Mouse (Mus musculus) liver, embryonic 13.5 days (tissue): ENCODE results near the gene Gm38392. TPM values are rescaled to one million over a fixed set of nuclear protein-coding genes. Genes with fewer than 3 reads are reported as not detected.

Experiments used
- ATAC-seq: fragments of 200-750 bp; cut with Nextera tagmentation; 2 replicates; pipeline ENCODE4 v1.8.0; 2017; ENCODE audit warnings: low read depth, mild to moderate bottlenecking, moderate number of reproducible peaks, moderate library complexity
- DNase-seq: peaks from one replicate; pipeline ENCODE4 v3.0.0; 2022
- H3K27ac ChIP-seq: fragments of 300-500 bp; sonication (generic); 2 replicates; pipeline ENCODE4 v1.5.1; 2015; ENCODE audit warnings: moderate library complexity, mild to moderate bottlenecking, inconsistent platforms
- H3K27me3 ChIP-seq: fragments of 300-500 bp; sonication (generic); 2 replicates; pipeline ENCODE4 v1.6.1; 2015; ENCODE audit warnings: mild to moderate bottlenecking, inconsistent platforms
- H3K36me3 ChIP-seq: fragments of 300-500 bp; sonication (generic); 2 replicates; pipeline ENCODE4 v1.6.1; 2015; ENCODE audit warnings: mild to moderate bottlenecking, inconsistent platforms
- H3K4me1 ChIP-seq: fragments of 300-500 bp; sonication (generic); replicated peaks from 2 replicates; pipeline ENCODE4 v1.6.1; 2015; ENCODE audit warnings: inconsistent platforms
- H3K4me2 ChIP-seq: fragments of 300-500 bp; sonication (generic); 2 replicates; pipeline ENCODE4 v1.6.1; 2015; ENCODE audit warnings: inconsistent platforms, mild to moderate bottlenecking, moderate library complexity
- H3K4me3 ChIP-seq: fragments of 300-500 bp; sonication (generic); replicated peaks from 2 replicates; pipeline ENCODE4 v1.5.1; 2015; ENCODE audit warnings: mild to moderate bottlenecking, inconsistent platforms
- H3K9ac ChIP-seq: fragments of 300-500 bp; sonication (generic); 2 replicates; pipeline ENCODE4 v1.6.1; 2015; ENCODE audit warnings: mild to moderate bottlenecking, inconsistent platforms
- H3K9me3 ChIP-seq: fragments of 300-500 bp; sonication (generic); replicated peaks from 2 replicates; pipeline ENCODE4 v1.6.1; 2016; ENCODE audit warnings: inconsistent platforms
- WGBS: fragments of 180-500 bp; shearing (Covaris S2); methylation state at CpG from one replicate; pipeline ENCODE4 v1.1.7; 2015; ENCODE audit not compliant: insufficient replicate concordance; 5-methylcytosine and 5-hydroxymethylcytosine counted together
- polyA plus RNA-seq: library from polyadenylated mRNA; unstranded; fragments of >200 nt; fragmentation: Nextera tagmentation; extraction: Ambion mirVana; gene quantifications from 2 replicates; pipeline ENCODE4 v1.2.1, GENCODE M21; 2015

Gm38392 gene
- polyA plus RNA-seq, 1 experiment from 2014 or later: not detected

DNA sequence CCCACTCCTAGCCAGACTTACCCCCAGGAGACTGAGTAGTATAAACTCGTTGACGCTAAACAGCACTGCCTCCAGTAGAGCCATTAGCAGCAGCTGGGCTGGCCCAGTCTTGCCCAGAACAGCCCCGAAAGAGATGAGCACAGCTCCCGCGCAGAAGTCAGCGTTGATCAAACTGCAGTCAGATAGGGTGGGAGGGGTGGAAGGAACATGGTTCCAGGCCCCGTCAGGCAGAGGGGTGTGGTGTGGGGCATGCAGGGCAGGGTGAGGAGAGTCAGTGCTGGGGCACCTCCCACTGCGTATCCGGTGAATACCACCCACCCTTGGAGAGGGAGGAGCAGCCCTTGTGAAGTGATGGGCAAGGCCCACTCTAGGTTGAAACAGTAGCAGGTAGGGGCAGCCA, 39.3 kb downstream of the Gm38392 start:
- Histone ChIP-seq H3K4me2 (no peak overlapping the region), H3K9ac (no peak overlapping the region), H3K4me1 (0 out of 2 replicates have a peak, but pooled peaks cover 6% of the 10 kb centered on the region), H3K4me3 (no peak overlapping the region), H3K36me3 (no peaks in the 10 kb centered on the region), H3K27me3 (peaks cover 39% of the 10 kb centered on the region), H3K9me3 (no peaks in the 10 kb centered on the region), H3K27ac (no peak overlapping the region)
- no peak for DNase-seq
- ATAC-seq: no peak
- WGBS: 54% methylated on average over 9 of the region's 9 CpGs

DNA sequence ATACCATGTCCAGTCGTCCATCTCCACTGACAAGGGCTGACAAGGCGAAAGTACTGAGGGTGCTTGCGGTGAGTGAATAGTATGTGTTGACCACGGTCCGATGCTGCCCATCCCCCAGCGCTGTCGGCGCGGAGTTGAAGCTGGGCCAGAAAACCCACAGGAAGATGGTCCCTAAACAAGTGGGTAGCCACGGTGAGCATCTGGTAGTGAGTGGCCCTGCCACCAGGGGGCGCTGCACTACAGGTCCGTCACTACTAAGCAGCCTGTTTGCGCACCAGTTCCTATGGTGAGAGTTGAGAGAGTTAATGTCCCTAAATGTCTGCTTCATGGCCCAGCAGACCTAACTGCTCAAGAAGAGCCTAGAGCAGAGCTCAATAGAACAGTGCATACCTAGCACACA, 41.2 kb downstream of the Gm38392 start:
- no peak overlapping the region for H3K27ac ChIP-seq
- no peak overlapping the region for H3K4me3 ChIP-seq
- no peaks in the 10 kb centered on the region for H3K9me3 ChIP-seq
- peak; percentile 41; the same call in 1 of the 2 replicates for ATAC-seq
- no peaks in the 10 kb centered on the region for H3K4me1 ChIP-seq
- WGBS: 10% methylated on average over 13 of the region's 13 CpGs
- DNase-seq: peak; percentile 58
- no peaks in the 10 kb centered on the region for H3K36me3 ChIP-seq
- H3K9ac ChIP-seq: no peak overlapping the region
- peaks cover 49% of the 10 kb centered on the region for H3K27me3 ChIP-seq
- H3K4me2 ChIP-seq: no peak overlapping the region

DNA sequence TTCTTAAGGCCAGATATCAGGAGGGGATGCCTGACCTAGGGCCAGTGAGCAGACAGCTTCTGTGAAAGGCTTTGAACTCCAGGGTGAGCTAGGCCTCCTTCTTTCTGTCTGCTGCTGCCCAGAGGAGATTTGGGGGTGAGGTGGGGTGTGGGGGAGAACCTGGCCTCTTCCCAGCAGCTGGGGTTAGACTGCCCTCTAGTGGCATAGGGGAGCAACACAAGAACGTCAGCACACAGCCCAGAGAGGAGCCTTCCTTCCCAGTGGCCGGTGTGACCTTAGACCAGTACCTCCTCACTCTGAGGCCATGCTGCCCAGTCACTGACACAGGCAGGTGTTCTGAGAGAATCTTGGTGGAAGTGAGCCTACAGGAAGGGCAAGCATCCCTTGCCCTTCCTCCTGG, 42.9 kb downstream of the Gm38392 start:
- Histone ChIP-seq H3K27ac (no peak overlapping the region), H3K27me3 (peaks cover 66% of the 10 kb centered on the region), H3K4me1 (no peaks in the 10 kb centered on the region), H3K36me3 (no peaks in the 10 kb centered on the region), H3K4me3 (no peak overlapping the region), H3K9ac (no peak overlapping the region), H3K4me2 (no peak overlapping the region), H3K9me3 (no peaks in the 10 kb centered on the region)
- ATAC-seq (no peak), DNase-seq (peak; percentile 30)
- 6% methylated on average over 2 of the region's 2 CpGs for WGBS

DNA sequence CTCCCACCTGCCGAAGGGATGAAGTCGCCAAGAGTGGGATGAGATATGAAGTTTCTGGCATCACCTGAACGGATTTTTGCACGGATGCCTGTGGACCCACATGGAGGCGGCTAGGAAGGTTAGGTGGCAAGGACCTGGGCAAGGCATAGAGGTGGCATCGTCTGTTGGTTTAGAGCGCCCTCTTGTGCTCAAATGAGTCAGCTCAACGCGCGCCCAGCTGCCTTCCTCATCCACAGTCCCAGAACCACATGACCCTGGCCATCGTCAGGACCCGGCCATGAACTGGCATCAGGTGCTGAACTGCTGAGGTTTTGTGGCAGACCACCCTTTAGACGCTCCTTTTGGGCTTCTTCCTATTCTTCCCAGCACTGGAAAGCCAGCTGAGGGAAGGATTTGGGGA, 44.5 kb downstream of the Gm38392 start:
- peak; percentile 34 for DNase-seq
- Histone ChIP-seq H3K27ac (no peak overlapping the region), H3K4me2 (no peak overlapping the region), H3K36me3 (no peaks in the 10 kb centered on the region), H3K4me3 (no peak overlapping the region), H3K9ac (no peak overlapping the region), H3K4me1 (0 out of 2 replicates have a peak, but pooled peaks cover 2% of the 10 kb centered on the region), H3K9me3 (no peaks in the 10 kb centered on the region), H3K27me3 (peaks cover 82% of the 10 kb centered on the region)
- ATAC-seq: no peak
- 2% methylated on average over 13 of the region's 13 CpGs for WGBS

DNA sequence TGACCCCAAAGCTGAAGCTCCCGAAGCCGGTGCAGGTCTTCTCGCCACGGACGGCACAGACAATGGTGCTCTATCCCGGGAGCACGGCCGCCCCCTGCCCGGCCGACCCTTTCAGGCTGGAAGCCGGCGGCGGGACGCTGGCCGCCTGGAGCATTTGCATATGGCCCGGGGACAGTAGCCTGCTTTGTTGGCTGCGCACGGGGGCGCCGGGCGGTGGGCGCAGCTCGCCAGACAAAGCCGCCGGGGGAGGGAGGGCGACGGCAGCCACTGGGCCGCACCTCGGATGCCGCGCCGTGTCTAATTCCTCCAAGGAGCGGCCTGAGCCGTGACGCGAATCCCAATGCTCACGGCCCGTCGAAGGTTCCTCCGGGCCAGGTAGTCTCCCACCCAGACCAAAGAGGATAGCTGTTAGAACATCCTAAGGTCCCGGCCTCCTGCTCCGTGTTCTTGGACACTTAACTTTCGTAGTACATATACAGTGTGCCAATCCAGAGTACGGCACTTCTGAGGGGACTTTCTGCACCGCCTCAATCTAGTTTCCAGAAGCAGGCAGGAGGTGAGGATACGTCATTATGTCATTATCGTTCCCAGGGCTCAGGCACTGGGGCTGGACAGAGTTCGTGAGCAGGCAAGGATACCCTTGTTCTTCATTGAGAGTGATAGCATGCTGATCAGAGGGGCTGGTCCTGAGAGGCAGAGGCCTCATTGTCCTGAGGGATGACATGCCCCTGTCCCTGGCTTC, 45.8 kb downstream of the Gm38392 start:
- no peak for DNase-seq
- no peak overlapping the region for H3K4me3 ChIP-seq
- 0 out of 2 replicates have a peak, but pooled peaks cover 3% of the 10 kb centered on the region for H3K4me1 ChIP-seq
- 4% methylated on average over 48 of the region's 48 CpGs for WGBS
- no peak for ATAC-seq
- peaks cover 95% of the 10 kb centered on the region for H3K27me3 ChIP-seq
- no peak overlapping the region for H3K9ac ChIP-seq
- H3K9me3 ChIP-seq: no peaks in the 10 kb centered on the region
- H3K27ac ChIP-seq: no peak overlapping the region
- H3K4me2 ChIP-seq: no peak overlapping the region; the same call in 1 of the 2 replicates
- H3K36me3 ChIP-seq: no peaks in the 10 kb centered on the region

DNA sequence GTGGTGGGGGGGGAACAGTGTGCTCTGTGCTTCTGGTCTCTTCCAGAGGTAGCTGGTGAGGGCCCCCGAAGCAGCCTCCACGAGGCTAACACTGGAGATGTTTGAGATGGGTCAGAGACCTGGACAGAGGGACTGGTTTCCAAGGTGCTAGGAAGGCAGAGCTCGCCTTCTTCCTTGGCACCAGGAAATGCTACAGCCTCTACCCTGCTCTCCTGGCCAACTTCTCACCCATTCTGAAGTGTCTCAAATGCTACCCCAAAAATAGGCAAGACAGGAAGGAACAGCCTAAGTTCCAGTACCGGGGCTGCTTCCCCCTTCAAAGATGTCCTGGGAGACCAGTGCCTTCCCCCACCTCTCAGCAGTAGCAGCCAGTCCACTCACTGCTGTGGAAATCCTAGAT, 47.6 kb downstream of the Gm38392 start:
- Histone ChIP-seq H3K4me2 (no peak overlapping the region), H3K27me3 (peaks cover 96% of the 10 kb centered on the region), H3K9ac (no peak overlapping the region), H3K4me1 (0 out of 2 replicates have a peak, but pooled peaks cover 3% of the 10 kb centered on the region), H3K36me3 (no peaks in the 10 kb centered on the region), H3K4me3 (no peak overlapping the region), H3K9me3 (no peaks in the 10 kb centered on the region), H3K27ac (no peak overlapping the region)
- no peak for DNase-seq
- ATAC-seq: no peak
- WGBS: 31% methylated on average over 4 of the region's 4 CpGs

DNA sequence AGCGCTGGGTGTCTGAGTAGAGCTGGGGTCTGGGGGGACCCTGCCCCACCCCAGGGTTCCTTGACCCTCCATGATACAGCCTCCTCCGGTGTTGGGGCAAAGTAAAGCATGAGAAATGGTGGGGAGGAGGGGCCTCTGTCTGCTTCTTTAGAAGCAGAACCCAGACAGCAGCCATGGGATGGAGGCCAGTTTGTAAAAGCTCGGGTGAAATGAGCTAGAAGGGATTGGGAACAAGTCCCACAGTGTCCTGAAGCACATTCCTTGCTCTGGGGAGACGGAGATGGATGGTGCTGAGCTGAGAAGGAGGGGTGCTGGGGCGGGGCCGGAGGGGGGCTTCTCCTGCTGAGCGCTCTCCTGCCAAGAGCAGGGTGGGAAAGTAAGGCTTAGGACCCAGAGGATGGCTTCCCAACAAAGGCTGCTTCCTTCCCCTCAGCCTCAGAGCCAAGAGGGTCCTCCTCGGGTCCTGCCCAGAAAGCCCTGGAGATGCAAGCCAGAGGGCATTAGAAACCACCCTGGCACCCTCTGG, 48.1 kb downstream of the Gm38392 start:
- Histone ChIP-seq H3K4me2 (no peak overlapping the region), H3K27ac (no peak overlapping the region), H3K4me3 (no peak overlapping the region), H3K9me3 (no peaks in the 10 kb centered on the region), H3K9ac (no peak overlapping the region), H3K4me1 (0 out of 2 replicates have a peak, but pooled peaks cover 3% of the 10 kb centered on the region), H3K27me3 (peaks cover 97% of the 10 kb centered on the region), H3K36me3 (no peaks in the 10 kb centered on the region)
- no peak for DNase-seq
- no peak for ATAC-seq
- WGBS: 25% methylated on average over 8 of the region's 8 CpGs

DNA sequence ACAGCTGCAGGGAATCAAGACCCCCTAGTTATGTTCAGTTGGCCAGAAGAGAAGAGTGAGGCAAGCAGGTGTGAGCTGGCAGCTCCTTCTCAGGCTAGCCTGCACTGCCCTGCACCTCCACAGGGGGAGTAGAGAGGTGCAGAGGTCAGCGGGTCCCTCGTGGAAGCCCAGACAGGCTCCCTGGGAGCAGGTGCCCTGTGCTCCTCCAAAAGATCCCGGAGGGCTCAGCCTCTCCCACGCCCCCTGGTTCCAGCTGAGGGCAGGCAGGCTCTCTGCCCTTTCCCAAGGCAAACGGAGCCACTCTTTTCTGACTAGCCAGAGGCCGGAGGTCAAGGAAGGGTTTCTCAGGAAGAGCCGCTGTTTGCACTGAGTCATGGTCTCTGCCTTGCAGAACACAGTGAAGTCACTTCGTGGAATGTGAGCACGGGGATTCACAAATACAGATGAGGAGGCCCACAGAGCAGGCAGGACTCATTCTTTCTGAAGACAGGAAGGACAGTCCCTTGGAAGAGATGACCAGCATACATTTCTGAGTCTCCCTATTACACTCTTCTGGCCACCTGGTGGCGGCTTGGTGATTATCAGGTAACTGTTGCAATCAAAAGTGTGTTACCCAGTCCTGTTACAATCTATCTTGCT, 49.3 kb downstream of the Gm38392 start:
- no peak overlapping the region for H3K27ac ChIP-seq
- H3K4me1 ChIP-seq: 0 out of 2 replicates have a peak, but pooled peaks cover 3% of the 10 kb centered on the region
- no peak overlapping the region for H3K4me3 ChIP-seq
- peaks cover 97% of the 10 kb centered on the region for H3K27me3 ChIP-seq
- H3K9me3 ChIP-seq: no peaks in the 10 kb centered on the region
- no peaks in the 10 kb centered on the region for H3K36me3 ChIP-seq
- ATAC-seq (no peak), DNase-seq (peak; percentile 30)
- WGBS: 5% methylated on average over 10 of the region's 10 CpGs
- H3K9ac ChIP-seq: no peak overlapping the region
- H3K4me2 ChIP-seq: peak overlapping the region; percentile 26; the same call in 1 of the 2 replicates

DNA sequence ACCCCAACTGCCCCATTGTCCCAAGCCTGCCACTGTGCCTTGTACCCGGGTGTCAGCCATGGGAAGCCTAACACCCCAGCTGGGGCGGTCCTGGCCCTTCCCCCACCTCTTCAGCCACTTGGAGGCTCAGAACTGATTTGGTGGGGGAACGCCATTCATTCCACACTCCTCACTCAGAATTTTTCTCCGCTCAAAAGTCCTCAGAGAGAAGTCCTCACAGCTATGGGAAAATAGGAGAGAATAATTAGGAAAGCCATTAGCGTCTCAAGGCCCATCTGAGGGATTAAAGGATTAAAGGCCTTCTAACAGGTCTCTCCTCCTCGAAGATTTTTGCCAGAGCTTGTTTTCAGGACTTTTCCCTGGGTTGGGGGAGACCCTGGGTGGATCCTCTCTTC, 49.9 kb downstream of the Gm38392 start:
- ATAC-seq: no peak
- 31% methylated on average over 6 of the region's 6 CpGs for WGBS
- Histone ChIP-seq H3K4me1 (0 out of 2 replicates have a peak, but pooled peaks cover 3% of the 10 kb centered on the region), H3K4me3 (no peak overlapping the region), H3K27ac (no peak overlapping the region), H3K4me2 (no peak overlapping the region), H3K27me3 (peaks cover 97% of the 10 kb centered on the region), H3K9me3 (no peaks in the 10 kb centered on the region), H3K36me3 (no peaks in the 10 kb centered on the region), H3K9ac (no peak overlapping the region)
- DNase-seq: no peak

DNA sequence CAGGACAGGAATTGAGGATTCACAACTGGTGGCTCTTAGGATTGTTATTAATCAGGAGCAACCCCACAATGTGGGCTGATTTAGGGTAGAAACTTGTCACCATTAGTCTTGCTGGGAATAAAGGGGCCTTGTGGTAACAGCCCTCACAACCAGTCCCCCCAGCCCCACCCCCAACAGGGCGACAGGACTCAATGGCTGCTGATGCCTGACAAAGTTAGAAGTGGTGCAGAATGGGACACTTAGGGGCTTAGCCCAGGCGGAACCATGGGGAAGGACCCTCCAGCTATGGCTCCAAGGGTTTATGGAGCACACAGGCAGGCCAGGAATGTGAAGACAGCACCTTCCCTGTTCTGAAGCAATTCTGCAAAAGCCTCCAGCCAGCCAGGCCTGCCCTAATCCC, 51.4 kb downstream of the Gm38392 start:
- Histone ChIP-seq H3K9me3 (no peaks in the 10 kb centered on the region), H3K27me3 (peaks cover 96% of the 10 kb centered on the region), H3K9ac (no peak overlapping the region), H3K27ac (no peak overlapping the region), H3K4me3 (no peak overlapping the region), H3K4me2 (no peak overlapping the region), H3K4me1 (0 out of 2 replicates have a peak, but pooled peaks cover 3% of the 10 kb centered on the region), H3K36me3 (no peaks in the 10 kb centered on the region)
- DNase-seq (no peak), ATAC-seq (no peak)
- WGBS: 38% methylated on average over 2 of the region's 2 CpGs

DNA sequence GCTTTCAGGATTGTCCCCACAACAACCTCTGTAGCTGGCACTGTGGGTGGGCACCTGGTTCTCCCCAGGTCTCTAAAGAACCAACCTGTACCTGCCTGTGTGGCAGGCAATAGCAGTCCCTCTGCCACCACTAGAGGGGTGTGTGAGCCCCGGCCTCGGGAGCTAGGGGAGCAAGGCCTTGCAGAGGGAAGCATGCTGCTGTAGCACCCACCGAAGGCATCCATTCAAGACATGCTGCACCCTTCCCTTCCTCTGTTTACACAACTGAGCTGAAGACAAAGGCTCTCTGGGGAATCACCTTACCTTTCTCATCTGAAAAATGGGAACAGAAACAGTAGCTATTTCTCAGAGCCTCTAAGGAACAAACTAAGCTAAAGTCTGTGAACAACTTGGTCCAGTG, 51.8 kb downstream of the Gm38392 start:
- ATAC-seq (no peak), DNase-seq (no peak)
- Histone ChIP-seq H3K4me3 (no peak overlapping the region), H3K27me3 (peaks cover 96% of the 10 kb centered on the region), H3K36me3 (no peaks in the 10 kb centered on the region), H3K4me2 (no peak overlapping the region), H3K9me3 (no peaks in the 10 kb centered on the region), H3K9ac (no peak overlapping the region), H3K4me1 (0 out of 2 replicates have a peak, but pooled peaks cover 3% of the 10 kb centered on the region), H3K27ac (no peak overlapping the region)
- WGBS: 14% methylated on average over 3 of the region's 3 CpGs
